Mouse (Mus musculus) large intestine, adult 2 months (tissue): ENCODE results near the gene Arhgap28. TPM values are rescaled to one million over a fixed set of nuclear protein-coding genes. Genes with fewer than 3 reads are reported as not detected.

ENCODE experiments used
- DNase-seq: peaks from one replicate; pipeline ENCODE4 v3.0.0-alpha.2; 2012; ENCODE audit warnings: low read depth, low spot score
- WGBS: fragments of 180-500 bp; shearing (Covaris S2); methylation state at CpG from one replicate; pipeline ENCODE4 v1.1.7; 2018; 5-methylcytosine and 5-hydroxymethylcytosine counted together
- polyA plus RNA-seq: library from polyadenylated mRNA; depleted of rRNA; stranded (reverse); fragments of >200 nt; gene quantifications from 2 replicates; pipeline ENCODE4 v1.2.3, GENCODE M21; 2012; rRNA removed

Arhgap28 gene
- 0.86 and 1.4 TPM in 2 replicates for polyA plus RNA-seq

GRCm38 (mm10) chr17:68003741-68004560, at the start of gene Arhgap28:
Gene Arhgap28 (minus strand): TSS chr17:68004120.
- WGBS = under 1% methylated on average over 65 of the region's 65 CpGs
- DNase-seq = peak; percentile 65

GRCm38 (mm10) chr17:68046341-68046675, 42.4 kb upstream of the Arhgap28 start:
- no peak for DNase-seq
- WGBS = 73% methylated on average over 7 of the region's 7 CpGs

- no peak for DNase-seq
- WGBS = 65% methylated on average over 8 of the region's 8 CpGs
Observed at GRCm38 (mm10) chr17:68045655-68046340, 41.9 kb upstream of the Arhgap28 start.

- WGBS = 95% methylated on average over 4 of the region's 4 CpGs
- no peak for DNase-seq
Observed at GRCm38 (mm10) chr17:68042377-68042776, 38.5 kb upstream of the Arhgap28 start.

- 84% methylated on average over 1 of the region's 1 CpGs for WGBS
- no peak for DNase-seq
Observed at GRCm38 (mm10) chr17:68037011-68037410, 33.1 kb upstream of the Arhgap28 start.

- WGBS = 67% methylated on average over 5 of the region's 5 CpGs
- DNase-seq = no peak
Observed at GRCm38 (mm10) chr17:68029495-68029894, 25.6 kb upstream of the Arhgap28 start.

GRCm38 (mm10) chr17:68028519-68028918, 24.6 kb upstream of the Arhgap28 start:
- WGBS = 92% methylated on average over 4 of the region's 4 CpGs
- DNase-seq = no peak

GRCm38 (mm10) chr17:68024327-68024726, 20.4 kb upstream of the Arhgap28 start:
- 59% methylated on average over 7 of the region's 7 CpGs for WGBS
- DNase-seq = no peak

GRCm38 (mm10) chr17:68019466-68020065, 15.6 kb upstream of the Arhgap28 start:
- no peak for DNase-seq
- 20% methylated on average over 15 of the region's 15 CpGs for WGBS

- 74% methylated on average over 3 of the region's 3 CpGs for WGBS
Observed at GRCm38 (mm10) chr17:68017095-68017494, 13.2 kb upstream of the Arhgap28 start.

GRCm38 (mm10) chr17:68011606-68012005, 7.7 kb upstream of the Arhgap28 start:
- WGBS = 74% methylated on average over 5 of the region's 5 CpGs
- no peak for DNase-seq

More at GRCm38 (mm10) chr17:68017095-68017494, 13.2 kb upstream of the Arhgap28 start:
- DNase-seq = no peak

- no peak for DNase-seq
- 93% methylated on average over 5 of the region's 5 CpGs for WGBS
Observed at GRCm38 (mm10) chr17:68010041-68010440, 6.1 kb upstream of the Arhgap28 start.

GRCm38 (mm10) chr17:68004581-68005330, 836 bp upstream of the Arhgap28 start:
- 11% methylated on average over 10 of the region's 10 CpGs for WGBS
- DNase-seq = no peak

GRCm38 (mm10) chr17:68002608-68003595, 1.0 kb downstream of the Arhgap28 start:
- no peak for DNase-seq
- WGBS = 32% methylated on average over 17 of the region's 17 CpGs

- 75% methylated on average over 8 of the region's 8 CpGs for WGBS
- DNase-seq = no peak
Observed at GRCm38 (mm10) chr17:67999801-68000200, 4.1 kb downstream of the Arhgap28 start.

GRCm38 (mm10) chr17:67996769-67997155, 7.2 kb downstream of the Arhgap28 start:
- WGBS = 79% methylated on average over 7 of the region's 7 CpGs
- no peak for DNase-seq

- WGBS = 14% methylated on average over 14 of the region's 14 CpGs
- DNase-seq = no peak
Observed at GRCm38 (mm10) chr17:67996097-67996768, 7.7 kb downstream of the Arhgap28 start.

GRCm38 (mm10) chr17:67995277-67995819, 8.6 kb downstream of the Arhgap28 start:
- no peak for DNase-seq
- WGBS = 50% methylated on average over 2 of the region's 2 CpGs
